Mouse (Mus musculus): ENCODE results near the gene Pdzd4. TPM values are rescaled to one million over a fixed set of nuclear protein-coding genes. Genes with fewer than 3 reads are reported as not detected.

The Pdzd4 gene
- total RNA-seq, 1 experiment: 55.2 TPM

DNA sequence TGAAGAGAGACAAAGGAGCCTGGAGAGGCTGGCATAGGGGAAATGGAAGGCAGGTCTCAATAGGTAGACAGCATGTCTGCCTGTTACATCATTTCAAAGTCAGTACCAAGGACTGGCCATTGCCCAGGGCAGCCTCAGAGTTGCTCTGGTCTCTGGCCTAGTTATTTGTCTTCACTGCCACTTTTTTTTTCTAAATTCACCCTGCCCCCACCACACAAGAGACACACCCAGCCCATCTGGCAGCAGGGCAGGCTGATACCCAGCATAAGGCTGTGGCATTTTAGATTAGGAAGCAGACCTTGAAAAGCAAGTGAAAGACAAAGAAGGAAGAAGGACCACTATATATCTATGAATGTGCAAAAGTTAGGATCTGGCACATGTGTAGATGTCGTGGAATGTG lies 43.1 kb upstream of the Pdzd4 start:
- no peak overlapping the region for H3K4me3 ChIP-seq (ENCODE audit: insufficient read depth in 1 of 2, low read depth in 1 of 2, low read length in 2 of 2, poor library complexity in 1 of 2, severe bottlenecking in 1 of 2)
- H3K36me3 ChIP-seq (ENCODE audit: control insufficient read depth, insufficient read depth, low read length, poor library complexity, severe bottlenecking): no peaks in the 10 kb centered on the region
- no peak overlapping the region for H3K27ac ChIP-seq (ENCODE audit: insufficient read depth, low read depth, low read length, poor library complexity, severe bottlenecking)
- TF ChIP-seq ZNF384 (IDR thresholded peaks at IDR 0.05; ENCODE audit: low read depth, low read length) (no peak), ZC3H11A (IDR thresholded peaks at IDR 0.05; ENCODE audit: borderline replicate concordance, low read depth, low read length) (no peak), CHD2 (IDR thresholded peaks at IDR 0.05; ENCODE audit: low read depth, low read length) (no peak), MAFK (IDR thresholded peaks at IDR 0.05; ENCODE audit: insufficient read depth, low read depth, low read length) (no peak), HCFC1 (IDR thresholded peaks at IDR 0.05; ENCODE audit: borderline replicate concordance, insufficient read depth, low read length) (no peak)
- in situ Hi-C loops (cut with MboI; ENCODE audit: low sequenced_read_pairs in 2 of 2, unreplicated experiment in 2 of 2): no loop called here
- H3K9ac ChIP-seq (ENCODE audit: insufficient read depth, low read depth, low read length, poor library complexity, severe bottlenecking): no peak overlapping the region
- no peaks in the 10 kb centered on the region for H3K9me3 ChIP-seq (ENCODE audit: control insufficient read depth, insufficient read depth, low read depth, low read length)
- DNase-seq (ENCODE audit: low read depth, low spot score): no peak
- no peaks in the 10 kb centered on the region for H3K4me1 ChIP-seq (ENCODE audit: control insufficient read depth in 2 of 2, insufficient read depth in 2 of 2, low read length in 2 of 2, poor library complexity in 1 of 2)

GRCm38 (mm10) chrX:73867256-73867655 lies 42.5 kb upstream of the Pdzd4 start:
- no peaks in the 10 kb centered on the region for H3K9me3 ChIP-seq (ENCODE audit: control insufficient read depth, insufficient read depth, low read depth, low read length)
- H3K4me3 ChIP-seq (ENCODE audit: insufficient read depth in 1 of 2, low read depth in 1 of 2, low read length in 2 of 2, poor library complexity in 1 of 2, severe bottlenecking in 1 of 2): no peak overlapping the region
- DNase-seq (ENCODE audit: low read depth, low spot score): no peak
- no peak overlapping the region for H3K9ac ChIP-seq (ENCODE audit: insufficient read depth, low read depth, low read length, poor library complexity, severe bottlenecking)
- TF ChIP-seq CHD2 (IDR thresholded peaks at IDR 0.05; ENCODE audit: low read depth, low read length): no peak
- no peak for TF ChIP-seq MAFK (IDR thresholded peaks at IDR 0.05; ENCODE audit: insufficient read depth, low read depth, low read length)
- in situ Hi-C loops (cut with MboI; ENCODE audit: low sequenced_read_pairs in 2 of 2, unreplicated experiment in 2 of 2): no loop called here
- H3K27ac ChIP-seq (ENCODE audit: insufficient read depth, low read depth, low read length, poor library complexity, severe bottlenecking): no peak overlapping the region
- H3K4me1 ChIP-seq (ENCODE audit: control insufficient read depth in 2 of 2, insufficient read depth in 2 of 2, low read length in 2 of 2, poor library complexity in 1 of 2): no peaks in the 10 kb centered on the region
- H3K36me3 ChIP-seq (ENCODE audit: control insufficient read depth, insufficient read depth, low read length, poor library complexity, severe bottlenecking): no peaks in the 10 kb centered on the region

DNA sequence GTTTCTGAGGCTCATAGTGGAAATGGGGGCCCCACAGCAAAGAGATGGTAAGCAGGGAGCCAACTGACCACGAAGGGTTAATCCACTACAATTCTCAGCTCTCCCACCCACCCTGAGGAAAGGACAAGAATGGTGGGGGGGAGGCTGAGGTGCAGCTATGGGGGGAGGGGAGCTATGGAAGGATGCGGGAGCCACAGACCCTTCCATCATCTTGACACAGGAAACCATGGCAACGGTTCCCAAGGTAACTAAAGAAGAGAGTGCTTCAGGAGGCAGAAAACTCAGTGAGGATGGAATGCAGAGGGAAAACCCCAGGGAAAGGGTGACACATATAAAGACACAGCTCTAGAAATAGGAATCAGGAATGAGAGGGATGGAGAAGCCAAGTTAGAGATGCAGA lies 39.9 kb upstream of the Pdzd4 start:
- Histone ChIP-seq H3K9ac (ENCODE audit: insufficient read depth, low read depth, low read length, poor library complexity, severe bottlenecking) (no peak overlapping the region), H3K36me3 (ENCODE audit: control insufficient read depth, insufficient read depth, low read length, poor library complexity, severe bottlenecking) (no peaks in the 10 kb centered on the region), H3K4me1 (ENCODE audit: control insufficient read depth in 2 of 2, insufficient read depth in 2 of 2, low read length in 2 of 2, poor library complexity in 1 of 2) (no peaks in the 10 kb centered on the region), H3K4me3 (ENCODE audit: insufficient read depth in 1 of 2, low read depth in 1 of 2, low read length in 2 of 2, poor library complexity in 1 of 2, severe bottlenecking in 1 of 2) (no peak overlapping the region), H3K27ac (ENCODE audit: insufficient read depth, low read depth, low read length, poor library complexity, severe bottlenecking) (no peak overlapping the region), H3K9me3 (ENCODE audit: control insufficient read depth, insufficient read depth, low read depth, low read length) (no peaks in the 10 kb centered on the region)
- TF ChIP-seq MAFK (IDR thresholded peaks at IDR 0.05; ENCODE audit: insufficient read depth, low read depth, low read length): no peak
- TF ChIP-seq ZC3H11A (IDR thresholded peaks at IDR 0.05; ENCODE audit: borderline replicate concordance, low read depth, low read length): no peak
- no peak for TF ChIP-seq HCFC1 (IDR thresholded peaks at IDR 0.05; ENCODE audit: borderline replicate concordance, insufficient read depth, low read length)
- no peak for TF ChIP-seq CHD2 (IDR thresholded peaks at IDR 0.05; ENCODE audit: low read depth, low read length)
- no peak for DNase-seq (ENCODE audit: low read depth, low spot score)
- in situ Hi-C loops (cut with MboI; ENCODE audit: low sequenced_read_pairs in 2 of 2, unreplicated experiment in 2 of 2): no loop called here

DNA sequence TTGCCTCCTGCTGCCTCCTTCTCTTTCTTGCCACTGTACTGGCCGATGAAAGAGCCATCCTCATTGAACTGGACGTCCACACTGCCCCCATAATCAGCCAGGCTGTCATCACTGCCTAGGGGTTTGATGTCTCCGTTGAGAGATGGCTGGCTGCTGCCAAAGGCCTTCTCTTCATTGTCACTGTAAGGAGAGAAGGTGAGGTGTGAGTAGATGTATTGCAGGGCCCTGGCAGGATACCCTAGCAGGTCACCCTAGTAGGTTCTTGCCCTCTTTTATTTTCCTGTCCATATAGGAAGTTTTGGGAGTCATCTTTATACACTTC lies 30.3 kb upstream of the Pdzd4 start:
- in situ Hi-C loops (cut with MboI; ENCODE audit: low sequenced_read_pairs in 2 of 2, unreplicated experiment in 2 of 2): no loop called here
- no peak for TF ChIP-seq ZNF384 (IDR thresholded peaks at IDR 0.05; ENCODE audit: low read depth, low read length)
- no peak for TF ChIP-seq HCFC1 (IDR thresholded peaks at IDR 0.05; ENCODE audit: borderline replicate concordance, insufficient read depth, low read length)
- TF ChIP-seq ZC3H11A (IDR thresholded peaks at IDR 0.05; ENCODE audit: borderline replicate concordance, low read depth, low read length): no peak
- no peak for TF ChIP-seq CHD2 (IDR thresholded peaks at IDR 0.05; ENCODE audit: low read depth, low read length)
- no peak for TF ChIP-seq MAFK (IDR thresholded peaks at IDR 0.05; ENCODE audit: insufficient read depth, low read depth, low read length)
- no peaks in the 10 kb centered on the region for H3K4me1 ChIP-seq (ENCODE audit: control insufficient read depth in 2 of 2, insufficient read depth in 2 of 2, low read length in 2 of 2, poor library complexity in 1 of 2)
- no peaks in the 10 kb centered on the region for H3K36me3 ChIP-seq (ENCODE audit: control insufficient read depth, insufficient read depth, low read length, poor library complexity, severe bottlenecking)
- no peak overlapping the region for H3K4me3 ChIP-seq (ENCODE audit: insufficient read depth in 1 of 2, low read depth in 1 of 2, low read length in 2 of 2, poor library complexity in 1 of 2, severe bottlenecking in 1 of 2)
- H3K27ac ChIP-seq (ENCODE audit: insufficient read depth, low read depth, low read length, poor library complexity, severe bottlenecking): no peak overlapping the region
- H3K9me3 ChIP-seq (ENCODE audit: control insufficient read depth, insufficient read depth, low read depth, low read length): no peaks in the 10 kb centered on the region
- DNase-seq (ENCODE audit: low read depth, low spot score): no peak
- H3K9ac ChIP-seq (ENCODE audit: insufficient read depth, low read depth, low read length, poor library complexity, severe bottlenecking): no peak overlapping the region

- no peaks in the 10 kb centered on the region for H3K9me3 ChIP-seq (ENCODE audit: control insufficient read depth, insufficient read depth, low read depth, low read length)
- TF ChIP-seq MAFK (IDR thresholded peaks at IDR 0.05; ENCODE audit: insufficient read depth, low read depth, low read length): no peak
- no peak for TF ChIP-seq ZC3H11A (IDR thresholded peaks at IDR 0.05; ENCODE audit: borderline replicate concordance, low read depth, low read length)
- TF ChIP-seq CHD2 (IDR thresholded peaks at IDR 0.05; ENCODE audit: low read depth, low read length): no peak
- TF ChIP-seq HCFC1 (IDR thresholded peaks at IDR 0.05; ENCODE audit: borderline replicate concordance, insufficient read depth, low read length): no peak
- TF ChIP-seq ZNF384 (IDR thresholded peaks at IDR 0.05; ENCODE audit: low read depth, low read length): no peak
- H3K4me3 ChIP-seq (ENCODE audit: insufficient read depth in 1 of 2, low read depth in 1 of 2, low read length in 2 of 2, poor library complexity in 1 of 2, severe bottlenecking in 1 of 2): no peak overlapping the region
- H3K9ac ChIP-seq (ENCODE audit: insufficient read depth, low read depth, low read length, poor library complexity, severe bottlenecking): no peak overlapping the region
- H3K27ac ChIP-seq (ENCODE audit: insufficient read depth, low read depth, low read length, poor library complexity, severe bottlenecking): no peak overlapping the region
- H3K4me1 ChIP-seq (ENCODE audit: control insufficient read depth in 2 of 2, insufficient read depth in 2 of 2, low read length in 2 of 2, poor library complexity in 1 of 2): no peaks in the 10 kb centered on the region
- H3K36me3 ChIP-seq (ENCODE audit: control insufficient read depth, insufficient read depth, low read length, poor library complexity, severe bottlenecking): no peaks in the 10 kb centered on the region
- in situ Hi-C loops (cut with MboI; ENCODE audit: low sequenced_read_pairs in 2 of 2, unreplicated experiment in 2 of 2): no loop called here
- DNase-seq (ENCODE audit: low read depth, low spot score): no peak
Measured at GRCm38 (mm10) chrX:73854326-73855086, 29.7 kb upstream of the Pdzd4 start.

Measured in ES-E14 (cell line).